Mouse (Mus musculus): ENCODE measurements around the gene Odam. TPM values are rescaled to one million over a fixed set of nuclear protein-coding genes. Genes with fewer than 3 reads are reported as not detected.

Gene Odam
- total RNA-seq (2021) = not detected

GRCm38 (mm10) chr5:87884729-87885128 is at the start of gene Odam:
Gene Odam (plus strand): TSS chr5:87885029.
- DNase-seq = no peak
- intact Hi-C loops (cut with DNase I) = no loop called here

GRCm38 (mm10) chr5:87855136-87855716 is 29.6 kb upstream of the Odam start:
- intact Hi-C loops (cut with DNase I) = no loop called here
- DNase-seq = no peak

- no peak for DNase-seq
- intact Hi-C loops (cut with DNase I) = no loop called here
These were observed 14.7 kb upstream of the Odam start for GRCm38 (mm10) chr5:87870084-87870483.

- DNase-seq = no peak
- intact Hi-C loops (cut with DNase I) = no loop called here
These were observed 13.4 kb upstream of the Odam start for GRCm38 (mm10) chr5:87871423-87871822.

- no peak for DNase-seq
- intact Hi-C loops (cut with DNase I) = no loop called here
These were observed 40.5 kb downstream of the Odam start, which contains the start of gene Csn3 for GRCm38 (mm10) chr5:87925372-87925771. Gene Csn3 (plus strand): TSS chr5:87925579.

GRCm38 (mm10) chr5:87931603-87932002 is 46.8 kb downstream of the Odam start:
- DNase-seq = no peak
- intact Hi-C loops (cut with DNase I) = no loop called here

GRCm38 (mm10) chr5:87940752-87941151 is 55.9 kb downstream of the Odam start:
- intact Hi-C loops (cut with DNase I) = no loop called here
- no peak for DNase-seq

- intact Hi-C loops (cut with DNase I) = no loop called here
- DNase-seq = no peak
These were observed 57.7 kb downstream of the Odam start for GRCm38 (mm10) chr5:87942515-87942914.

Other genes with a start within 250 kb of the Odam start
- not detected for gene Csn1s1, start 218.8 kb upstream of the Odam start, total RNA-seq (2021)
- not detected for gene Csn2, start 185.4 kb upstream of the Odam start, total RNA-seq (2021)
- not detected for gene Csn1s2a, start 110.5 kb upstream of the Odam start, total RNA-seq (2021)
- gene Csn1s2b, start 76.9 kb upstream of the Odam start, total RNA-seq (2021) = not detected
- not detected for gene Prr27, start 59.3 kb upstream of the Odam start, total RNA-seq (2021)
- gene Csn3, start 40.5 kb downstream of the Odam start, total RNA-seq (2021) = not detected
- gene 2310003L06Rik, start 84.4 kb downstream of the Odam start, total RNA-seq (2021) = not detected
- not detected for gene Gm28434, start 84.5 kb downstream of the Odam start, total RNA-seq (2021)
- gene Cabs1, start 94.4 kb downstream of the Odam start, total RNA-seq (2021) = not detected
- gene Smr3a, start 117.5 kb downstream of the Odam start, total RNA-seq (2021) = not detected
- gene Smr2, start 201.5 kb downstream of the Odam start, total RNA-seq (2021) = not detected
- not detected for gene Gm11116, start 226.5 kb downstream of the Odam start, total RNA-seq (2021)